Mouse (Mus musculus) CH12.LX (cell line): ENCODE results near the gene Slc9a8.

Experiments
- BHLHE40 ChIP-seq: IDR thresholded peaks from 2 replicates; pipeline ENCODE4 v1.6.1; 2011; ENCODE audit warnings: mild to moderate bottlenecking, low read depth, low read length, improper control_type of control experiment
- CTCF ChIP-seq, 2 experiments: IDR thresholded peaks in 1 of 2; conservative IDR thresholded peaks in 1 of 2; 2 replicates each; pipeline ENCODE4 v1.5.1; 2011 to 2012; ENCODE audit warnings: low read depth in 2 of 2, low read length in 2 of 2, improper control_type of control experiment in 1 of 2, inconsistent platforms in 1 of 2, mild to moderate bottlenecking in 1 of 2, moderate library complexity in 1 of 2
- HCFC1 ChIP-seq: IDR thresholded peaks from 2 replicates; pipeline ENCODE4 v1.6.1; 2012; ENCODE audit warnings: low read depth, mild to moderate bottlenecking, inconsistent platforms, low read length, improper control_type of control experiment
- MAFK ChIP-seq: IDR thresholded peaks from 2 replicates; pipeline ENCODE4 v1.6.1; 2011; ENCODE audit warnings: low read length, improper control_type of control experiment; ENCODE audit not compliant: insufficient replicate concordance
- MAZ ChIP-seq: IDR thresholded peaks from 2 replicates; pipeline ENCODE4 v1.6.1; 2012; ENCODE audit warnings: low read depth, mild to moderate bottlenecking, inconsistent platforms, low read length, improper control_type of control experiment, moderate library complexity
- POLR2A ChIP-seq: IDR thresholded peaks from 2 replicates; pipeline ENCODE4 v1.6.1; 2011; ENCODE audit warnings: low read depth, mild to moderate bottlenecking, improper control_type of control experiment, low read length
- POLR2AphosphoS2 ChIP-seq: IDR thresholded peaks from 2 replicates; pipeline ENCODE4 v1.6.1; 2011; ENCODE audit warnings: low read depth, low read length, improper control_type of control experiment
- ZNF384 ChIP-seq: IDR thresholded peaks from 2 replicates; pipeline ENCODE4 v1.6.1; 2012; ENCODE audit warnings: low read depth, low read length, improper control_type of control experiment, inconsistent platforms

- no peak for TF ChIP-seq MAFK
- no peak for TF ChIP-seq POLR2AphosphoS2
- TF ChIP-seq POLR2A = no peak
- TF ChIP-seq ZNF384 = no peak
- TF ChIP-seq CTCF (conservative IDR thresholded peaks at IDR 0.05 in 1 of 2, IDR thresholded peaks at IDR 0.05 in 1 of 2; ENCODE audit: low read depth in 2 of 2, low read length in 2 of 2) = no peak
- TF ChIP-seq BHLHE40 = no peak
- TF ChIP-seq MAZ = no peak
- TF ChIP-seq HCFC1 = no peak
Observed at GRCm38 (mm10) chr2:167403085-167403484, 18.4 kb upstream of the Slc9a8 start.
